Mouse (Mus musculus): ENCODE measurements around the gene Vmn1r142.
"Not testable (repeated sequence)": the region's sequence is repeated elsewhere in the genome, so short reads cannot be mapped to it uniquely, and the experiment has no call there.

Gene Vmn1r142

DNA sequence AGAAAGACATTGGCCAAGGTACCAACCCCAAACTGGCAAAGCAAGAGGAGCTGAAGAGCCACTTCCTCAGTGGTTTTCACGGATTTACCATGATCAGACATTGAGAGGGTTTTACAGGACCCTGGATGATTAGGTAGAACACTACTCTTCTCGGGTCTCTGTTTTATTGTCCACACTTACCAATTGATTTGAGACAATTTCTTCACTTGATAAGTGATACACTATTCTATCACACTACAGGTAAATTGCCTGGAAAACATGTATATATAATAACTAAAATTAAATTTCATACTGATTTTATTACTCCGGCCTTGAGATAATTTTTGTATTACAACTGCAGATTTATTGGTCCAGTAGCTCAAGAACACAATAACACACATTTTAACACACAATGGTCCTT lies at the start of gene Vmn1r142:
Gene Vmn1r142, minus strand, starts transcription at position 101 of the 400 bp plus-strand sequence.
- DNase-seq = not testable (repeated sequence)

DNA sequence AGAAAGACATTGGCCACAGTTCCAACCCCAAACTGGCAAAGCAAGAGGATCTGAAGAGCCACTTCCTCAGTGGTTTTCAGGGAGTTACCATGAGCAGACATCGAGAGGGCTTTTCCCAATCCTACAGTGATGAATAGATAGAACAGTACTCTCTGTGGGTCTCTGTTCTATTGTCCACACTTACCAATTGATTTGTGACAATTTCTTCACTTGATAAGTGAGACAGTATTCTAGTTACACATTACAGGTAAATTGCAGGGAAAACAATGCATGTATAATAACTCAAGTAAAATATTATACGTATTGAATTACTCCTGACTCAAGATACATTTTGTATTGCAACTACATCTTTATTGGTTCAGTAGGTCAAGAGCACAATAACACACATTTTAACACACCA lies 37.3 kb upstream of the Vmn1r142 start, which contains the start of gene Gm8653:
Gene Gm8653, minus strand, starts transcription at position 101 of the 400 bp plus-strand sequence.
- not testable (repeated sequence) for DNase-seq

- not testable (repeated sequence) for DNase-seq
Observed at GRCm38 (mm10) chr7:22189077-22189476, 25.2 kb upstream of the Vmn1r142 start, which contains the start of gene Vmn1r143. TSS of gene Vmn1r143 (plus strand) at chr7:22189377.

GRCm38 (mm10) chr7:22134641-22135040 lies 29.2 kb downstream of the Vmn1r142 start, which contains the start of gene Gm10666:
TSS of gene Gm10666 (minus strand) at chr7:22134741.
- DNase-seq = not testable (repeated sequence)

DNA sequence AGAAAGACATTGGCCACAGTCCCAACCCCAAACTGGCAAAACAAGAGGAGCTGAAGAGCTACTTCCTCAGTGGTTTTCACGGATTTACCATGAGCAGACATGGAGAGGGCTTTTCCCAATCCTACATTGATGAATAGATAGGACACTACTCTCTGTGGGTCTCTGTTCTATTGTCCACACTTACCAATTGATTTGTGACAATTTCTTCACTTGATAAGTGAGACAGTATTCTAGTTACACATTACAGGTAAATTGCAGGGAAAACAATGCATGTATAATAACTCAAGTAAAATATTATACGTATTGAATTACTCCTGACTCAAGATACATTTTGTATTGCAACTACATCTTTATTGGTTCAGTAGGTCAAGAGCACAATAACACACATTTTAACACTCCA lies 45.7 kb downstream of the Vmn1r142 start, which contains the start of gene Gm16451:
Gene Gm16451, minus strand, starts transcription at position 101 of the 400 bp plus-strand sequence.
- not testable (repeated sequence) for DNase-seq
